Mouse (Mus musculus): ENCODE measurements at regions not wholly inside any gene's neighbourhood (a gene's known extent, or its start where the extent isn't known, plus 50 kb on each side); places are given as distances from the start of the nearest gene placed in this dataset.

DNA sequence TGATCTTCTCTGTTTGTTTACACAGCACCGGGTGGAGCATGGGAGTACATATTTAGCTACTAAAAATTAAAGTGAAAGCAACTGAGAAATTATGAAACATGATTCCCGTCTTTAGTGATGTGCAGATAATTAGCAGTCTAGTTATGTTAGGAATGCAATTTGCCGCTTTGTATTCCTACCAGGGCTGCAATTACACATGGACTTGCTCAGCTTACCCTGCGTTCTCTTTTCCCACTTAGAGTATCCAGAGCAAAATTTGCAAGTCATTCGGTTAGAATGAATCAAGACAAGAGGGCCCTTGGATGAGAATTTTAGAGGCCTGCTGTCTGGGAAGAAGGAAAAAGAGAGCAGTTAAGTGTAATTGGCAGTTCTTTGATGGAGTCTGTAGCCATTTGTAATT lies 126.0 kb upstream of the Gpr149 start:
- no peak for DNase-seq (ENCODE audit: low spot score)

GRCm38 (mm10) chr3:62725947-62726346 lies 121.0 kb upstream of the Gpr149 start:
- DNase-seq (ENCODE audit: low spot score): no peak

DNA sequence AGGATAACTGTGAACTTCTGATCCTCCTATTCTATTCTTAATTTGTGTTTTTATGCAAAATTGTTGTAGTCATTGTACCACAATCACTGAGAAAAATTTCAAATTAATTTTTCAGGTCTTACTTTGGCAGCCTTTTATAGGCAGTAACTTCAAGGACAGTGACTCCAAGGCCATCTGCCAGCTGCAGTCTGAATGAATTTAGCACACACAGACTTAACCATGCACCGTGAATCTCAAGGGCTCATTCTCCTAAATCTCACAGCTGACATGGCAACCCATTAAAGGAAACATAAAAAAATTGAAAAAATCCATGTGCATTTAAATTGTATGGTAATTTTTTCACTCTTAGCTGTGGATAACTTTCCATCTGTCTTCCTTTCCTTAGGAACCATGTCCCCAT lies 111.9 kb upstream of the Gpr149 start:
- DNase-seq (ENCODE audit: low spot score): peak; percentile 11

GRCm38 (mm10) chr3:62715311-62715971 lies 110.5 kb upstream of the Gpr149 start:
- DNase-seq (ENCODE audit: low spot score): no peak
